In genomic region chr11:113786395-113786794, GRCm38 (mm10) we compare ENCODE assay signal across 8 mouse cellular contexts. TPM values are rescaled to one million over a fixed set of nuclear protein-coding genes. Genes with fewer than 3 reads are reported as not detected.
DNase-seq lines count a peak whose midpoint lies in the region; ATAC-seq and TF ChIP-seq lines count a peak whose summit lies in the region.

No protein-coding gene starts in this region.

- H3K36me3 ChIP-seq in heart, adult 2 months (ENCODE audit: control insufficient read depth, insufficient read depth, low read length): no peaks in the 10 kb centered on the region
- no peaks in the 10 kb centered on the region for H3K36me3 ChIP-seq in testis, adult 2 months (ENCODE audit: control insufficient read depth, insufficient read depth, low read length)
- H3K36me3 ChIP-seq in liver, embryonic 12.5 days: no peaks in the 10 kb centered on the region

- ATAC-seq in liver, embryonic 12.5 days: no peak

- no peak for DNase-seq in heart, adult 2 months
- no peak for DNase-seq in heart, postnatal 25 days (ENCODE audit: low spot score)
- no peak for DNase-seq in testis, postnatal 14 days (ENCODE audit: low spot score)
- no peak for DNase-seq in right cerebral cortex, postnatal 14 days
- DNase-seq in c-Kit-positive CD71-positive TER-119-positive erythroid progenitor cells, embryonic 14.5 days (ENCODE audit: low spot score): no peak
- DNase-seq in left cerebral cortex, postnatal 36 days (ENCODE audit: low spot score in 2 of 2): no peak

- intact Hi-C loops in heart, adult 2 months (cut with DNase I): no loop called here
- intact Hi-C loops in heart, postnatal 25 days (cut with DNase I): no loop called here
- intact Hi-C loops in left cerebral cortex, postnatal 36 days (cut with DNase I): no loop called here

- peaks cover 9% of the 10 kb centered on the region for H3K4me1 ChIP-seq in heart, adult 2 months (ENCODE audit: control insufficient read depth, insufficient read depth, low read length)
- H3K4me1 ChIP-seq in testis, adult 2 months (ENCODE audit: control insufficient read depth, insufficient read depth, low read length): peaks cover 14% of the 10 kb centered on the region
- H3K4me1 ChIP-seq in liver, embryonic 12.5 days: peaks cover 51% of the 10 kb centered on the region

- no peaks in the 10 kb centered on the region for H3K79me2 ChIP-seq in heart, adult 2 months (replicated peaks; ENCODE audit: control insufficient read depth, insufficient read depth, low read length)

- H3K4me3 ChIP-seq in heart, adult 2 months: no peak overlapping the region
- H3K4me3 ChIP-seq in testis, adult 2 months (ENCODE audit: control insufficient read depth, low read depth, low read length): peak overlapping the region; percentile 81
- peak overlapping the region; percentile 30; the same call in 1 of the 2 replicates for H3K4me3 ChIP-seq in liver, embryonic 12.5 days

- no peak overlapping the region for H3K9ac ChIP-seq in heart, adult 2 months (ENCODE audit: low read depth, low read length)
- peak overlapping the region; percentile 42; the same call in 1 of the 2 replicates for H3K9ac ChIP-seq in liver, embryonic 12.5 days

- no peak for TF ChIP-seq POLR2A in heart, adult 2 months (IDR thresholded peaks at IDR 0.05; ENCODE audit: insufficient read depth, low read depth, low read length)
- no peak for TF ChIP-seq POLR2A in testis, adult 2 months (IDR thresholded peaks at IDR 0.05; ENCODE audit: control insufficient read depth, low read depth, low read length)

- H3K27ac ChIP-seq in heart, adult 2 months: peak overlapping the region; percentile 68
- H3K27ac ChIP-seq in testis, adult 2 months (ENCODE audit: control insufficient read depth, insufficient read depth, low read depth, low read length): peak overlapping the region; percentile 43; the same call in 1 of the 2 replicates
- H3K27ac ChIP-seq in liver, embryonic 12.5 days: peak overlapping the region; percentile 59

- H3K9me3 ChIP-seq in liver, embryonic 12.5 days (replicated peaks): no peaks in the 10 kb centered on the region

- peak overlapping the region; percentile 68; the same call in 1 of the 2 replicates for H3K4me2 ChIP-seq in liver, embryonic 12.5 days

- no peaks in the 10 kb centered on the region for H3K27me3 ChIP-seq in heart, adult 2 months (ENCODE audit: control insufficient read depth, insufficient read depth, low read length)
- no peaks in the 10 kb centered on the region for H3K27me3 ChIP-seq in testis, adult 2 months (ENCODE audit: control insufficient read depth, insufficient read depth, low read length)
- peaks cover 7% of the 10 kb centered on the region for H3K27me3 ChIP-seq in liver, embryonic 12.5 days (replicated peaks)

- TF ChIP-seq EP300 in heart, adult 2 months (IDR thresholded peaks at IDR 0.05; ENCODE audit: insufficient read depth, low read depth, low read length): no peak

- 68% methylated on average over 4 of the region's 4 CpGs for whole genome bisulfite sequencing in heart, adult 2 months
- WGBS in liver, embryonic 12.5 days (ENCODE audit: insufficient replicate concordance): 54% methylated on average over 4 of the region's 4 CpGs

- TF ChIP-seq CTCF in heart, adult 2 months (IDR thresholded peaks at IDR 0.05): no peak
- no peak for TF ChIP-seq CTCF in testis, adult 2 months (IDR thresholded peaks at IDR 0.05; ENCODE audit: control insufficient read depth, insufficient read depth, insufficient replicate concordance, low read depth, low read length)

RNA-seq across cellular contexts. Expression of gene Cdc42ep4, which starts 34.7 kb away (rescaled TPM):
- 10 to 100 TPM; 20.6 to 23.2 TPM for total RNA-seq in heart, adult 2 months (2021)
- 12.3 and 12.9 TPM in 2 replicates for polyA plus RNA-seq in heart, adult 2 months (2012; rRNA removed)
- total RNA-seq in heart, postnatal 25 days (2021): 10 to 100 TPM; 12.5 to 17.7 TPM
- 27.4 and 29.4 TPM in 2 replicates for polyA plus RNA-seq in testis, adult 2 months (2012; rRNA removed)
- polyA plus RNA-seq in liver, embryonic 12.5 days (2016; fragmentation: Nextera tagmentation; extraction: Ambion mirVana): 21.1 and 21.9 TPM in 2 replicates
- 10 to 100 TPM; 21.9 to 29.8 TPM for total RNA-seq in left cerebral cortex, postnatal 36 days (2021)
